Mouse (Mus musculus): ENCODE data around the gene Epha1.

DNA sequence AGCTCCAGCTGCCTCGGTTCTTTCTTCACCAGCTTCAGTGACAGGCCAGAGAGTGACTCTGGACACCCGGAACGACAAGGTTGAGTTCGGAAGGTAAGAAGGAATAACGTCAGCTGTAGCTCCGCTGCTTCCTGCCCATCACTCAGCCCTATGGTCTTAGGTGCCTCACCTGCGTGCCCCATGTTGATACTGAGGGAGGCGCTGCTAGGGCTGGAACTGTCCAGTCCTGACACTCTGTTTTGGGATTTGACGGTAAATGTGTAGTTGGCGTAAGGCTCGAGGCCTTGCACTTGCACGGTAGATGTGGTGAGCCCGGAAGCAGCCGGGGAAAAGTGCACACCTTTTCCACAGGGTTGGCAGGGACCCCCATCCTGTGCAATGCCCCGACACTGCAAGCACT is 8.5 kb downstream of the Epha1 start:
- TF ChIP-seq CTCF (conservative IDR thresholded peaks at IDR 0.05 in 1 of 2, IDR thresholded peaks at IDR 0.05 in 1 of 2; ENCODE audit: low read depth in 2 of 2, low read length in 2 of 2) = no peak
- TF ChIP-seq JUND (conservative IDR thresholded peaks at IDR 0.05; ENCODE audit: low read depth, low read length) = no peak
- TF ChIP-seq EP300 (IDR thresholded peaks at IDR 0.05; ENCODE audit: low read length) = no peak
- no peak for TF ChIP-seq PAX5 (IDR thresholded peaks at IDR 0.05; ENCODE audit: low read length)
- no peak for TF ChIP-seq ZKSCAN1 (IDR thresholded peaks at IDR 0.05; ENCODE audit: borderline replicate concordance, low read depth, low read length)
- no peak for TF ChIP-seq POLR2A (IDR thresholded peaks at IDR 0.05; ENCODE audit: low read depth, low read length)
- TF ChIP-seq BHLHE40 (IDR thresholded peaks at IDR 0.05; ENCODE audit: low read depth, low read length) = no peak
- no peak for TF ChIP-seq KAT2A (IDR thresholded peaks at IDR 0.05; ENCODE audit: insufficient replicate concordance, low read length)
- no peak for TF ChIP-seq MEF2A (IDR thresholded peaks at IDR 0.05; ENCODE audit: borderline replicate concordance, low read depth, low read length)
- TF ChIP-seq RCOR1 (conservative IDR thresholded peaks at IDR 0.05; ENCODE audit: low read depth, low read length) = no peak
- no peak for TF ChIP-seq MAX (IDR thresholded peaks at IDR 0.05; ENCODE audit: low read length)

Measured in CH12.LX (cell line).